Mouse (Mus musculus) right cerebral cortex, postnatal 10 days (tissue): ENCODE results near the gene Gls.

Experiments
- DNase-seq, 2 experiments: peaks; one replicate each; pipeline ENCODE4 v3.0.0; 2021; ENCODE audit warnings: low spot score in 2 of 2

The Gls gene

DNA sequence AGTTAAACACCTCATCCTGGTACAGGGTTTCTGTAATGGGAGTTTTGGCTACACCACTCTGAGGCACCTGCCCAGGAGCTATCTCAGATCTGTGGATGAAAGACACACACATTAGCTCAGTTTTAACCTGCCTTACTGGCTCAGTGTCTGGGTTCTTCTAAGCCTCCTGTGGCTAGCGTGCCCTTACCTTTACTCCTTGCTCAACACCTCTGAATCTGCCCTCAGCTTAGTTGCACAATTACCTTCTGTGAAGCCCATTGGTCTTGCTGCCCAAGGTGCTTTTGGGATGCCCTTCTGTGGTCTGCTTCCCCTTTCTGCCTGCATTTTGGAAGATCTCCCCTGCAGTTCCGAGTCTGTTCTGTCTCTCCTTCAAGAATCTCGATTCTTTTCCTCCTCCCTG lies 108.2 kb downstream of the Gls start:
- DNase-seq, result no peak

DNA sequence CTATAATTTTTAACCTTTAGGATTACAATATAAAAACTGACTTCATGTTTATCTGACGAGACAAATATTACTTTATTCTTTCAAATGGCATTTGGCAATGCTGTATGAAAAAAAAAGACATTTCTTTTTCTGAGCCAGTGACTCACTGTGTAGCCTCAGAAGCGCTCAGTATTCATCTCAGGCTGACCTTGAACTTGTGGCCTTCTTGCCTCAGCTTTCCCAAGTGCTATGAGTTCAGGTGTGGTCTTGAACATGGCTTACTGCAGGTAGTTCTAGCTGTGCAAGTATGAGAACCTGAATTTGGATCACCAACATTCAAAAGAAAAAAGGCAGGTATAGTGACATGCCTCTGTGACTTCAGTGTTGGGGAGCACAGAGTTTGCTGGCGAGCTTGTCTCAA lies 112.0 kb downstream of the Gls start:
- DNase-seq, result no peak

DNA sequence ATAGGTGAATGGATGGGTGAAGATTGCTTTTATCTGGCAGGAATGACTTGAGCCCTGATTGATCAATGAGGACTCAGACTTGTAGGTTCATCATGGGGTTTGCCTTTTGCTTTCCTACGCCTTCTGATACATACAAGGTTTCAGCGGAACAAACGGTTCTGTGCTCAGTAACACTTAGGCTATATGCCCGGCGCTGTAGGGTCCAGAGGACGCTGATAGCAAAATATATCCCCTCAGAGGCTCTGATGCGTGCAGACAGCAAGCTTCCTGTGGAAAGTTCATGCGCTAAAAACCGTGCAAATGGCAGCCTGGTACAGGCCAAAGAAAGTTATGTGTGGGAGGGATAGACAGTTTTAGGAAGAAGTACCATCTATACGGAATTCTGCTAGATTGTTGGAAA lies 112.8 kb downstream of the Gls start:
- DNase-seq, result no peak

DNA sequence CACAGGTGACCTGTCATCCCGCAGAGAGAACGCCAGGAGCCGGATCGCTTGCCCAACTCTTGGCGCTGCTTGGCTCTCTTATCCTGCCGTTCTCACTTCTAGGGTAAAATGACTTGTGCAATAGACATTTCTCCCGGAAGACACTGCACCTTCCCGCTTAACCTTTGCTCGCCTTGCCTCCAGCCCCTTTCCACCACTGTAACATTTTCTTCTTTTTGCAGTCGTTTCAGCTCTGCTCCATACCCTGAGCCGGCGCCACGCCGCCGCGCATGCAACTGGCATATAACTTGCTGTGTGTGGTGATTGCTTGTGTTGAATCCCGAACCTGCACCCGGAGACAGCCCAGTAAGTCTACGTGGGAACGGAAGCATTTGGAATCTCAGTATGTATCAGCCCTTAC lies 113.3 kb downstream of the Gls start:
- DNase-seq, result peak in 1 of 2 experiments; percentile 37

DNA sequence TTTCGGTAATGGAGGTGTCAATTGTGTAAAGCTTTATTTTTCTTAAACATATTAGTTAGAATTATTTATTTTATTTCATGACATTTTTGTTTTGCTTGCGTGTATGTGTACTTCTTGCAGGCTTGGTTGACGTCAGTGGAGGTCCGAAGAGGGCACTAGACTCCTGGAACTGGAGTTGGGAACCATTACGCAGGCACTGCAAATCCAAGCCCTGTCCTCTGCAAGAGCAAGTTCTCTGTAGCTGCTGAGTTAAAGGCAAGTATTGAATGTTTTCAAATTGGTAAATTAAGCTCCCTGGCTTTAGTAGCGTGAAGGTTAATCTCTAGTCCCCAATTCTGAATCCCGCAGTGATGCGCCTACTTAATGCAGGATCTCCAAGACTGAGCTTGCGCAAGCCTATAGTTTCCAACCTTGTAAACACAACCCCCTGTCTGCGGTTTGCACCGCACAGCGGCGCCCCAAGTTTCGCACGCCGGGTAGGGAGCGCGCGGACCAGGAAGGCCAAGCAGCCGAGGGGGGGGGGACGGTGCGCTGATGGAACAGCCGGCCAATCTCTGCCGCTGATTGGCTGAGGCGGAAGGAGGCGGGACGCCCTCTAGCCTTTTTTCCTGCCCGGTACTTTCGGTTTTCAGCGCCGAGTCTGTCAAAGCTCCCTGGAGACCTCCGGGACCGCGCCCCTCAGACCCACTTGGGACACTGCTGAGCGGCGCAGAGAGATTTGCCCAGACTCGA lies 114.0 kb downstream of the Gls start, which contains the start of gene Stat1:
Gene Stat1, plus strand, starts transcription at position 581 of the 732 bp plus-strand sequence.
- peak; percentile 87 for DNase-seq

DNA sequence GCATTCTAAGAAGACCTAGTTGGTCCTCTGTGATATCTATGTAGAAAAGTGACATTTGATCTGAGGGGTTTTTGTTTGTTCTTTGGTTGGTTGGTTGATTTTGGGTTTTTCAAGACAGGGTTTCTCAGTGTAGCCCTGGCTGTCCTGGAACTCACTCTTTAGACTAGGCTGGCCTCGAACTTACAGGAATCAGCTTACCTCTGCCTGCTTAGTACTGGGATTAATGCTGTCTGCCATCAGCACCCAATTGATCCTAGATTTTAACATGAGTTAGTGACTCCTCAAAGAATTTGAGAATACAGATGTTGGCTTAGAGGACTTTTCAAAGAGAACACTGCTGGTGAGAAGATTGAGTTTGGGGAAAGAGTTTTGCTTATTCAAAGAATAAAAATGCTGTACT lies 115.3 kb downstream of the Gls start:
- no peak for DNase-seq

DNA sequence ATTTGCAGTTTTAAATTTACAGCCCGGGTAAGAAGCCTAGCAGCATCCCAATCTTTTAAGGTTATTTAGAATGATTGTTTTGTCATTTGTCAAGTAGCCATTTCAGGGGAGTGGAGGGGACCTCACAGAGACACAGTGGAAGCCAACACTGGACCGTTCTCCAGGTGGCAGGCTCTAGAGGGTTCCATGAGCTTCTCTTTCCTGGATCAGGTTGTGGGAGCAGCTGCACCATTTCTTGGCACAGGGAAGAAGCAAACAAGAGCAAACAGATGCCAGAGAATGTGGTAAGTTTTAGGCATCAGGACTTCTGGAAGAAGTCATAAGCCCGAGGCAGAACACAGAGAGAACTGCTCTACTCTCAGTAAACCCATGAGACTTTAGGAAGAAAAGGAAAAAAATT lies 116.6 kb downstream of the Gls start:
- DNase-seq, result no peak

DNA sequence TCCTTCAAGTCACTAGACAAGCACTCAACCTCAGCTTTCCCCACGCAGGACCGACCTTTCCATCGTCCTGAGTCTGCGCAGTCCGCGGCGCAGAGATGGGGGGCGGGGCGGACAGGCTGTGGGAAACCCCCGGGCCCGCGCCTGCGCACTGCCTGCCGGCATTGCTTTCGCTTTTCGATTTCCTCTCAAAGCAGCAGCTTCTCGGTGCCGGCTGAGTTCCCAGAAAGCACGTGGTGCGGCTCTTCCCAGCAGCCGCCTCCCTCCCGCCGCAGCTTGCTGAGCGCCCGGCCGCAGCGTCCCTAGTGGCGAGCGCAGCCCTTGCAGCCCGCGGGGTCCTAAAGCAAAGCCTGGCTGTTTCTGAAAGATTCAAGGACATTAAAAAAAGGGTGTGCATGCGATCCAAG lies 119.4 kb downstream of the Gls start:
- DNase-seq, result peak; percentile 99
